Mouse (Mus musculus) kidney, adult 2 months (tissue): ENCODE data around the gene Cd80. TPM values are rescaled to one million over a fixed set of nuclear protein-coding genes. Genes with fewer than 3 reads are reported as not detected.

Experiments
- DNase-seq: peaks from one replicate; pipeline ENCODE4 v3.0.0; 2021
- H3K27ac ChIP-seq: fragments of 200-500 bp; 2 replicates; pipeline ENCODE4 v1.5.1; 2012; ENCODE audit warnings: low read depth, low read length, control low read depth, inconsistent platforms; ENCODE audit not compliant: insufficient read depth
- H3K27me3 ChIP-seq: fragments of 200-500 bp; replicated peaks from 2 replicates; pipeline ENCODE4 v1.6.1; 2012; ENCODE audit warnings: mild to moderate bottlenecking, moderate library complexity, low read length, inconsistent platforms; ENCODE audit not compliant: control insufficient read depth, insufficient read depth
- H3K36me3 ChIP-seq: fragments of 200-500 bp; 2 replicates; pipeline ENCODE4 v1.6.1; 2012; ENCODE audit warnings: mild to moderate bottlenecking, moderate library complexity, low read length, inconsistent platforms; ENCODE audit not compliant: control insufficient read depth, insufficient read depth
- H3K4me1 ChIP-seq: fragments of 200-500 bp; 2 replicates; pipeline ENCODE4 v1.6.1; 2011; ENCODE audit warnings: low read length; ENCODE audit not compliant: control insufficient read depth, insufficient read depth
- H3K4me3 ChIP-seq: fragments of 200-500 bp; 2 replicates; pipeline ENCODE4 v1.5.1; 2011; ENCODE audit warnings: mild to moderate bottlenecking, low read depth, low read length, control low read depth; ENCODE audit not compliant: insufficient read depth
- CTCF ChIP-seq: fragments of 200-500 bp; conservative IDR thresholded peaks from 2 replicates; pipeline ENCODE4 v1.5.1; 2011; ENCODE audit warnings: low read depth, mild to moderate bottlenecking, control low read depth, low read length, moderate library complexity, mixed read lengths; ENCODE audit not compliant: insufficient read depth, insufficient read length
- POLR2A ChIP-seq: fragments of 200-500 bp; IDR thresholded peaks from one replicate; pipeline ENCODE4 v1.6.1; 2011; ENCODE audit warnings: low read depth, low read length, control low read depth
- WGBS: fragments of 180-500 bp; shearing (Covaris S2); methylation state at CpG from one replicate; pipeline ENCODE4 v1.1.7; 2018; 5-methylcytosine and 5-hydroxymethylcytosine counted together
- polyA plus RNA-seq: library from polyadenylated mRNA; depleted of rRNA; stranded (reverse); fragments of >200 nt; gene quantifications from 2 replicates; pipeline ENCODE4 v1.2.3, GENCODE M21; 2012

Cd80 gene
- polyA plus RNA-seq, 1 experiment, result 0.23 TPM

GRCm38 (mm10) chr16:38467091-38467916, 11.9 kb downstream of the Cd80 start:
- H3K4me3 ChIP-seq, result no peak overlapping the region
- TF ChIP-seq POLR2A (no peak), CTCF (no peak)
- DNase-seq, result no peak
- H3K27me3 ChIP-seq, result no peaks in the 10 kb centered on the region
- no peaks in the 10 kb centered on the region for H3K4me1 ChIP-seq
- H3K36me3 ChIP-seq, result no peaks in the 10 kb centered on the region
- H3K27ac ChIP-seq, result no peak overlapping the region
- WGBS, result 88% methylated on average over 13 of the region's 13 CpGs

GRCm38 (mm10) chr16:38467917-38468705, 12.8 kb downstream of the Cd80 start:
- TF ChIP-seq POLR2A (no peak), CTCF (no peak)
- Histone ChIP-seq H3K4me3 (no peak overlapping the region), H3K27me3 (no peaks in the 10 kb centered on the region), H3K4me1 (no peaks in the 10 kb centered on the region), H3K36me3 (no peaks in the 10 kb centered on the region), H3K27ac (no peak overlapping the region)
- peak; percentile 35 for DNase-seq
- 61% methylated on average over 8 of the region's 8 CpGs for WGBS

GRCm38 (mm10) chr16:38468706-38469018, 13.3 kb downstream of the Cd80 start:
- Histone ChIP-seq H3K27me3 (no peaks in the 10 kb centered on the region), H3K4me1 (no peaks in the 10 kb centered on the region), H3K27ac (no peak overlapping the region), H3K36me3 (no peaks in the 10 kb centered on the region), H3K4me3 (no peak overlapping the region)
- TF ChIP-seq CTCF (peak; percentile 46), POLR2A (no peak)
- 29% methylated on average over 3 of the region's 3 CpGs for WGBS
- peak; percentile 43 for DNase-seq

- no peak for DNase-seq
- Histone ChIP-seq H3K27ac (no peak overlapping the region), H3K4me1 (no peaks in the 10 kb centered on the region), H3K36me3 (no peaks in the 10 kb centered on the region), H3K4me3 (no peak overlapping the region), H3K27me3 (no peaks in the 10 kb centered on the region)
- WGBS, result 75% methylated on average over 8 of the region's 8 CpGs
- TF ChIP-seq POLR2A, result no peak
- no peak for TF ChIP-seq CTCF
Observed at GRCm38 (mm10) chr16:38469437-38469836, 14.1 kb downstream of the Cd80 start.

- Histone ChIP-seq H3K27me3 (no peaks in the 10 kb centered on the region), H3K36me3 (no peaks in the 10 kb centered on the region), H3K27ac (no peak overlapping the region), H3K4me1 (0 out of 2 replicates have a peak, but pooled peaks cover 3% of the 10 kb centered on the region), H3K4me3 (no peak overlapping the region)
- no peak for TF ChIP-seq POLR2A
- TF ChIP-seq CTCF, result no peak
- WGBS, result 83% methylated on average over 11 of the region's 11 CpGs
- no peak for DNase-seq
Observed at GRCm38 (mm10) chr16:38471697-38472506, 16.5 kb downstream of the Cd80 start.

GRCm38 (mm10) chr16:38472507-38472873, 17.1 kb downstream of the Cd80 start:
- 92% methylated on average over 5 of the region's 5 CpGs for WGBS
- Histone ChIP-seq H3K4me3 (no peak overlapping the region), H3K4me1 (0 out of 2 replicates have a peak, but pooled peaks cover 3% of the 10 kb centered on the region), H3K36me3 (no peaks in the 10 kb centered on the region), H3K27ac (no peak overlapping the region), H3K27me3 (no peaks in the 10 kb centered on the region)
- TF ChIP-seq CTCF (no peak), POLR2A (no peak)
- DNase-seq, result no peak
